ENCODE assay signal across 25 mouse cellular contexts in the genomic region with DNA sequence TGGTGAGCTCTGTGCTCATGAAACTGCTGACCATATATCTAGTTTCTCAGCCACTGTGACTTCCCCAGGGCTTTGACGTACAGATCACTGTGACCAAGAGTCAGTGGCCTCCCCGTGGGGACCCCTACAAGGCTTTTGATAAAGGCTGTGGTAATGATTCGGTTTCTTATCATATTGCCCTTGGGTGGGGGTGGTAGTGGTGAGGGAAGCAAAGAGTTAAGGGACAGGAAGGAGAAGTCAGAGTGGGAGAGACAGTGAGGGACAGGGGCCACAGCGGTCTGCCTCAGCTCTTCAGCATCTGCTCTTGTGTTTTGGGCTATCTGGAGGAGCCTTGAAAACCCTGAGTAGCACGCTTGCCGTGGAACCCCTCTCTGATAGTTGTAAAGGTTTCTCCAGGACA.
"Had no signal": no experiment of that assay in that cellular context is flagged by ENCODE, and none has a peak within 500 bp of the region (broad histone marks: within the 10 kb centered on the region; RNA-seq: fewer than 3 reads in every experiment).

No protein-coding gene starts in this region.

- H3K4me2 ChIP-seq: heart, embryonic 12.5 days; hindbrain, embryonic 13.5 days; hindbrain, embryonic 15.5 days; kidney, embryonic 15.5 days; limb, embryonic 12.5 days; liver, embryonic 11.5 days had no signal

- H3K9me3 ChIP-seq: heart, embryonic 12.5 days; hindbrain, embryonic 13.5 days; hindbrain, embryonic 15.5 days; kidney, embryonic 15.5 days; limb, embryonic 10.5 days; limb, embryonic 12.5 days had no signal

- H3K9ac ChIP-seq: heart, embryonic 12.5 days; hindbrain, embryonic 13.5 days; hindbrain, embryonic 15.5 days; kidney, embryonic 15.5 days; limb, embryonic 12.5 days had no signal

- H3K27me3 ChIP-seq: heart, embryonic 12.5 days; hindbrain, embryonic 15.5 days; kidney, embryonic 15.5 days; limb, embryonic 12.5 days had no signal

- DNase-seq: gastrocnemius, adult 2 months; gastrocnemius, postnatal 10 days; gastrocnemius, postnatal 25 days; heart, adult 11 months; heart, adult 2 months; heart, postnatal 14 days; heart, postnatal 36 days; kidney, adult 11 months; kidney, adult 2 months; kidney, adult 9 months; kidney, postnatal 14 days; kidney, postnatal 36 days; layer of hippocampus, adult 9-11 months; layer of hippocampus, postnatal 36 days; liver had no signal

- H3K27ac ChIP-seq: gastrocnemius, adult 2 months; heart, adult 2 months; hindbrain, embryonic 13.5 days; hindbrain, embryonic 15.5 days; hindbrain, postnatal 0 days; kidney, embryonic 15.5 days; kidney, postnatal 0 days; limb, embryonic 10.5 days; limb, embryonic 12.5 days had no signal

- H3K36me3 ChIP-seq: heart, embryonic 12.5 days; hindbrain, embryonic 13.5 days; hindbrain, embryonic 15.5 days; kidney, embryonic 15.5 days; limb, embryonic 10.5 days; limb, embryonic 12.5 days had no signal

- ATAC-seq: hindbrain, postnatal 0 days; intestine, embryonic 16.5 days had no signal

- H3K4me3 ChIP-seq: gastrocnemius, adult 2 months; heart, adult 2 months; heart, embryonic 12.5 days; hindbrain, embryonic 13.5 days; hindbrain, embryonic 15.5 days; kidney, embryonic 15.5 days; limb, embryonic 10.5 days; limb, embryonic 12.5 days had no signal
